Mouse (Mus musculus) forebrain, postnatal 0 days (tissue): ENCODE measurements around the gene Dyrk3. TPM values are rescaled to one million over a fixed set of nuclear protein-coding genes. Genes with fewer than 3 reads are reported as not detected.
"Not testable (repeated sequence)": the region's sequence is repeated elsewhere in the genome, so short reads cannot be mapped to it uniquely, and the experiment has no call there.

Experiments
- ATAC-seq: fragments of 200-750 bp; cut with Nextera tagmentation; 2 replicates; pipeline ENCODE4 v1.8.0; 2017; ENCODE audit warnings: mild to moderate bottlenecking, moderate library complexity
- DNase-seq: peaks from one replicate; pipeline ENCODE4 v3.0.0-alpha.2; 2015
- H3K27ac ChIP-seq: fragments of 300-500 bp; sonication (generic); 2 replicates; pipeline ENCODE4 v1.5.1; 2014; ENCODE audit warnings: low read depth, mild to moderate bottlenecking, antibody characterized with exemption, low read length, moderate library complexity, mixed read lengths
- H3K27me3 ChIP-seq: fragments of 300-500 bp; sonication (generic); 2 replicates; pipeline ENCODE4 v1.6.1; 2014; ENCODE audit warnings: mild to moderate bottlenecking, low read length, mixed read lengths; ENCODE audit not compliant: insufficient read depth
- H3K36me3 ChIP-seq: fragments of 300-500 bp; sonication (generic); 2 replicates; pipeline ENCODE4 v1.6.1; 2014; ENCODE audit warnings: mild to moderate bottlenecking, moderate library complexity; ENCODE audit not compliant: insufficient read depth
- H3K4me1 ChIP-seq: fragments of 300-500 bp; sonication (generic); 2 replicates; pipeline ENCODE4 v1.6.1; 2014; ENCODE audit warnings: antibody characterized with exemption; ENCODE audit not compliant: insufficient read depth
- H3K4me2 ChIP-seq: fragments of 300-500 bp; sonication (generic); 2 replicates; pipeline ENCODE4 v1.6.1; 2014; ENCODE audit warnings: low read depth, mild to moderate bottlenecking, moderate library complexity
- H3K4me3 ChIP-seq: fragments of 300-500 bp; sonication (generic); 2 replicates; pipeline ENCODE4 v1.5.1; 2014; ENCODE audit warnings: low read depth, low read length, mixed read lengths
- H3K9ac ChIP-seq: fragments of 300-500 bp; sonication (generic); 2 replicates; pipeline ENCODE4 v1.6.1; 2014; ENCODE audit warnings: mild to moderate bottlenecking
- H3K9me3 ChIP-seq: fragments of 300-500 bp; sonication (generic); 2 replicates; pipeline ENCODE4 v1.6.1; 2016; ENCODE audit warnings: low read length
- CTCF ChIP-seq: sonication (generic); IDR thresholded peaks from 2 replicates; pipeline ENCODE4 v1.5.1; 2016; ENCODE audit warnings: antibody characterized with exemption, control low read depth, low read depth
- WGBS: fragments of 180-500 bp; shearing (Covaris S2); extraction: QIAGEN DNeasy Blood & Tissue Kit; methylation state at CpG from one replicate; pipeline ENCODE4 v1.1.7; 2014; 5-methylcytosine and 5-hydroxymethylcytosine counted together
- polyA plus RNA-seq: library from polyadenylated mRNA; unstranded; fragments of >200 nt; fragmentation: Nextera tagmentation; extraction: Ambion mirVana; gene quantifications from 2 replicates; pipeline ENCODE4 v1.2.1, GENCODE M21; 2015
- total RNA-seq: library from RNA; depleted of rRNA; stranded (reverse); fragments of >200 nt; gene quantifications from 2 replicates; pipeline ENCODE4 v1.2.3, GENCODE M21; 2014

The Dyrk3 gene
- total and polyA plus RNA-seq, 2 experiments from 2014 or later: 16.9 to 17.7 TPM

DNA sequence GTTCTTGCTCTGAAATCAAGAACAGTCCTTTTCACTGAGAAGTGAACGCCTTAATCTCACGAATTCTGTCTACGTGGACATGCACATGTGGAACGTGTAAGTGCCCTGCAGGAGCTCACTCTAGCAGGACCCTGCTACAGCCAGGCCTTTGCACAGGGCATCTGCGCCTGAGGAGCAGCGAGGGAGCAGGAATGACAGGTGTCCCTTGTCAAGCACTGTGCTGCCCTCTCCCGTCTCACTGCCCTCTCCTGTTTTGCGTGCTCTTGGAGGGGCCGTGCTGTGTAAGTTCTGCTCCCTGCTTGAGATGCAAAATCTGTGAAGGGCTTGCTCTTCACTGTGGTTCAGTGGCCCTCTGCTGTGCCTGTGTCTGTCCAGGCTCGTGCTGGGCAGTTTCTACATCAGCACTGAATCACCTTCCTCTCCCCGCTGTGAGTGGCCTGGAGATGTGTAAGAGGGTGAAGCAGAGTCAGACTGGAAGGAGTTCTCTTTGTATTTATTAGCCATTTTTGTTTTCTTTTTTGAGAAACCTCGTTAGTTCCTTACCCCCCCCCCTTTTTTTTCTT, 36.2 kb upstream of the Dyrk3 start:
- Histone ChIP-seq H3K9me3 (no peaks in the 10 kb centered on the region), H3K27ac (no peak overlapping the region), H3K9ac (no peak overlapping the region), H3K4me1 (no peaks in the 10 kb centered on the region), H3K36me3 (peaks cover 81% of the 10 kb centered on the region), H3K4me3 (no peak overlapping the region), H3K4me2 (no peak overlapping the region), H3K27me3 (no peaks in the 10 kb centered on the region)
- TF ChIP-seq CTCF: no peak
- DNase-seq (no peak), ATAC-seq (no peak)
- WGBS: 86% methylated on average over 12 of the region's 12 CpGs

- H3K36me3 ChIP-seq: peaks cover 84% of the 10 kb centered on the region
- no peaks in the 10 kb centered on the region for H3K4me1 ChIP-seq
- no peak for DNase-seq
- no peak overlapping the region for H3K4me2 ChIP-seq
- no peak for TF ChIP-seq CTCF
- no peak overlapping the region for H3K4me3 ChIP-seq
- no peak overlapping the region for H3K9ac ChIP-seq
- ATAC-seq: no peak
- no peaks in the 10 kb centered on the region for H3K9me3 ChIP-seq
- 82% methylated on average over 6 of the region's 6 CpGs for WGBS
- H3K27me3 ChIP-seq: no peaks in the 10 kb centered on the region
- H3K27ac ChIP-seq: no peak overlapping the region
Measured at GRCm38 (mm10) chr1:131173809-131174208, 35.7 kb upstream of the Dyrk3 start.

- no peak overlapping the region for H3K4me2 ChIP-seq
- H3K4me3 ChIP-seq: no peak overlapping the region
- H3K27me3 ChIP-seq: no peaks in the 10 kb centered on the region
- peaks cover 86% of the 10 kb centered on the region for H3K36me3 ChIP-seq
- no peak for DNase-seq
- ATAC-seq: no peak
- no peaks in the 10 kb centered on the region for H3K4me1 ChIP-seq
- no peak for TF ChIP-seq CTCF
- H3K27ac ChIP-seq: no peak overlapping the region
- no peak overlapping the region for H3K9ac ChIP-seq
- H3K9me3 ChIP-seq: no peaks in the 10 kb centered on the region
- WGBS: 90% methylated on average over 7 of the region's 7 CpGs
Measured at GRCm38 (mm10) chr1:131173001-131173400, 34.9 kb upstream of the Dyrk3 start.

- no peaks in the 10 kb centered on the region for H3K9me3 ChIP-seq
- WGBS: 96% methylated on average over 10 of the region's 10 CpGs
- no peak overlapping the region for H3K4me2 ChIP-seq
- no peak for TF ChIP-seq CTCF
- H3K4me3 ChIP-seq: no peak overlapping the region
- H3K36me3 ChIP-seq: peaks cover 90% of the 10 kb centered on the region
- no peak overlapping the region for H3K9ac ChIP-seq
- DNase-seq (no peak), ATAC-seq (no peak)
- H3K27ac ChIP-seq: no peak overlapping the region
- no peaks in the 10 kb centered on the region for H3K4me1 ChIP-seq
- H3K27me3 ChIP-seq: no peaks in the 10 kb centered on the region
Measured at GRCm38 (mm10) chr1:131167612-131168011, 29.5 kb upstream of the Dyrk3 start.

GRCm38 (mm10) chr1:131164427-131164826, 26.3 kb upstream of the Dyrk3 start:
- Histone ChIP-seq H3K9ac (no peak overlapping the region), H3K4me3 (no peak overlapping the region), H3K27me3 (no peaks in the 10 kb centered on the region), H3K27ac (no peak overlapping the region), H3K4me2 (no peak overlapping the region), H3K4me1 (no peaks in the 10 kb centered on the region), H3K36me3 (peaks cover 86% of the 10 kb centered on the region), H3K9me3 (no peaks in the 10 kb centered on the region)
- no peak for TF ChIP-seq CTCF
- ATAC-seq: no peak
- DNase-seq: no peak
- WGBS: 91% methylated on average over 6 of the region's 6 CpGs

DNA sequence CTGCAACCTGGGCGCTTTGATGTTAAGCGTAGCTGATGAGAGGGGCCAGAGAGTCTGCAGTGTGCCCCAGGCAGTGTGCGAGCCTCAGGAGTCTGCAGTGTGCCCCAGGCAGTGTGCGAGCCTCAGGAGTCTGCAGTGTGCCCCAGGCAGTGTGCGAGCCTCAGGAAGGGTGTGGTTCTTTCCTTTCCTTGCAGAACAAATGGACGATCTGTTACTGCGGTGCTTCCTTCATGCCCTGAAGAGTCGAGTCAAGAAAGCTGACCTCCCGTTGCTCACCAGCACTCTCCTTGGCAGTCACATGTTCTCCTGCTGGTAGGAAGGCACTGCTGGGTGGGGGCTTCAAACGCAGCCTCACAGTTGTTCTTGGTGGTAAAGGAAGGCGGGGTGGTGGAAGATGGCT, 23.0 kb upstream of the Dyrk3 start:
- no peak overlapping the region for H3K27ac ChIP-seq
- TF ChIP-seq CTCF: no peak
- H3K4me3 ChIP-seq: no peak overlapping the region
- no peaks in the 10 kb centered on the region for H3K27me3 ChIP-seq
- no peak overlapping the region for H3K9ac ChIP-seq
- DNase-seq (no peak), ATAC-seq (no peak)
- peaks cover 63% of the 10 kb centered on the region for H3K36me3 ChIP-seq
- H3K4me2 ChIP-seq: no peak overlapping the region
- 87% methylated on average over 11 of the region's 11 CpGs for WGBS
- no peaks in the 10 kb centered on the region for H3K9me3 ChIP-seq
- H3K4me1 ChIP-seq: no peaks in the 10 kb centered on the region

GRCm38 (mm10) chr1:131159573-131160327, 21.6 kb upstream of the Dyrk3 start:
- peaks cover 50% of the 10 kb centered on the region for H3K36me3 ChIP-seq
- not testable (repeated sequence) for H3K4me2 ChIP-seq, H3K9ac ChIP-seq, H3K9me3 ChIP-seq, H3K4me3 ChIP-seq, DNase-seq, ATAC-seq, H3K27me3 ChIP-seq, H3K4me1 ChIP-seq, H3K27ac ChIP-seq
- WGBS: 96% methylated on average over 3 of the region's 3 CpGs
